Mouse (Mus musculus): ENCODE measurements around the gene Fer.
"Not testable (repeated sequence)": the region's sequence is repeated elsewhere in the genome, so short reads cannot be mapped to it uniquely, and the experiment has no call there.

The Fer gene

GRCm38 (mm10) chr17:63863012-63863630 lies at the start of gene Fer:
Gene Fer, plus strand, starts transcription at chr17:63863062.
- DNase-seq (ENCODE audit: low spot score): no peak

GRCm38 (mm10) chr17:63813552-63813951 lies 49.3 kb upstream of the Fer start:
- DNase-seq (ENCODE audit: low spot score): no peak

GRCm38 (mm10) chr17:63818444-63819027 lies 44.3 kb upstream of the Fer start:
- no peak for DNase-seq (ENCODE audit: low spot score)

- DNase-seq (ENCODE audit: low spot score): no peak
Observed at GRCm38 (mm10) chr17:63824141-63824540, 38.7 kb upstream of the Fer start.

GRCm38 (mm10) chr17:63826196-63826595 lies 36.7 kb upstream of the Fer start:
- DNase-seq (ENCODE audit: low spot score): no peak

GRCm38 (mm10) chr17:63826767-63827166 lies 36.1 kb upstream of the Fer start:
- DNase-seq (ENCODE audit: low spot score): no peak

- DNase-seq (ENCODE audit: low spot score): no peak
Observed at GRCm38 (mm10) chr17:63828561-63829332, 34.1 kb upstream of the Fer start.

GRCm38 (mm10) chr17:63831550-63831949 lies 31.3 kb upstream of the Fer start:
- no peak for DNase-seq (ENCODE audit: low spot score)

GRCm38 (mm10) chr17:63836223-63836622 lies 26.6 kb upstream of the Fer start:
- no peak for DNase-seq (ENCODE audit: low spot score)

- no peak for DNase-seq (ENCODE audit: low spot score)
Observed at GRCm38 (mm10) chr17:63836641-63837040, 26.2 kb upstream of the Fer start.

GRCm38 (mm10) chr17:63838144-63838543 lies 24.7 kb upstream of the Fer start:
- no peak for DNase-seq (ENCODE audit: low spot score)

GRCm38 (mm10) chr17:63839636-63840269 lies 23.1 kb upstream of the Fer start:
- no peak for DNase-seq (ENCODE audit: low spot score)

GRCm38 (mm10) chr17:63842226-63842625 lies 20.6 kb upstream of the Fer start:
- DNase-seq (ENCODE audit: low spot score): no peak

- DNase-seq (ENCODE audit: low spot score): no peak
Observed at GRCm38 (mm10) chr17:63844936-63845335, 17.9 kb upstream of the Fer start.

- DNase-seq (ENCODE audit: low spot score): not testable (repeated sequence)
Observed at GRCm38 (mm10) chr17:63845766-63846165, 17.1 kb upstream of the Fer start.

GRCm38 (mm10) chr17:63849151-63849550 lies 13.7 kb upstream of the Fer start:
- no peak for DNase-seq (ENCODE audit: low spot score)

GRCm38 (mm10) chr17:63849566-63849965 lies 13.3 kb upstream of the Fer start:
- peak; percentile 95 for DNase-seq (ENCODE audit: low spot score)

GRCm38 (mm10) chr17:63850016-63850415 lies 12.8 kb upstream of the Fer start:
- no peak for DNase-seq (ENCODE audit: low spot score)

GRCm38 (mm10) chr17:63857023-63857544 lies 5.8 kb upstream of the Fer start:
- DNase-seq (ENCODE audit: low spot score): no peak

- DNase-seq (ENCODE audit: low spot score): peak; percentile 44
Observed at GRCm38 (mm10) chr17:63860988-63861387, 1.9 kb upstream of the Fer start.

GRCm38 (mm10) chr17:63862399-63862798 lies 463 bp upstream of the Fer start:
- no peak for DNase-seq (ENCODE audit: low spot score)

- peak; percentile 99 for DNase-seq (ENCODE audit: low spot score)
Observed at GRCm38 (mm10) chr17:63863647-63864149, 836 bp downstream of the Fer start, which contains the start of gene A930002H24Rik. Gene A930002H24Rik, minus strand, starts transcription at chr17:63863791.
